Mouse (Mus musculus): ENCODE data around the gene Cfap58.

The Cfap58 gene

DNA sequence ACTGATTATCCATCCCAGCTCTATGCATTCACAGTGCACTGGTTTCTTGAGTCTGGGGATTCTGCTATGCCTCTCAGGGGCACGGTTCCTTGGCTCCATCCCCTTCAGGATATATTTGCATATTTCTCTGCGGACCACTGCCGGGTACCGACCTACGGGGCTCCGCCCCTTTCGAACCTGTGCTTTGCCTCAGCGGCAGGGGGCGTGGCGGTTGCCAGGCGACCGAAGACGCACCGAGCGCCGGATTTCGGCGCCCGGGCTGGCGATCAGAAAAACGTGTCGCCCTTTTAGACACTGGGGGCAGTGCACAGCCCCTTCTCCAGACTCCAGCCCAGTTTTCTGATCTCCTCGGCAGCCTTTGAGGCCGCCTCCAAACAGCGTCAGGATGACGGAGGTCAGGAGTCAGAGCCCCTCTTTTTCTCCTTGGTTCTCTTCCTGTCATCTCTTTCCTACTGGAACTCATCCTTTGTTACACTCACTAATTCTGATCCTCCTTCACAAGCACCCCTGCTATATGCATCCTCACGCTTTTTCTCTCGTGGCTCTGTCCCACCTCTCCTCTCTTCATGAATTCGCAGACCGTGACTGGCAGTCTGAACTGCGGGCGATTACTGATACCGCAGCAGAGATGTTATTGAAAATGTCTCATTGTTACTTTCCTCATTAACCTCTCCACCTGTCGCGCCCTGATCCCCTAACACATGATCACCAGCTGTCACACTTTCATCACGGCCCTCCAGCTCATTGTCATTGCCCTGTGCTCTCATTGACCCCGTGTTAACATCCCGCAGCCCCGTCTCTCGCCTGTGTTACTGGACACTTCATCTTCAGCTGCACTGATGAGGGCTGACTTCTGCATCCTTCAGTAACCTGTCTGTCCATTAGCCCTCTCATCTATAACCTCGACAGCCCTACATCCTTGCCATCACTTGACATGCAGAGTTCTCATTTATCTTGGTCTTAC, at the start of gene Cfap58:
TSS of gene Cfap58 (plus strand) at position 233 of the 964 bp plus-strand sequence.
- no peak for DNase-seq (ENCODE audit: low read depth, low spot score)

DNA sequence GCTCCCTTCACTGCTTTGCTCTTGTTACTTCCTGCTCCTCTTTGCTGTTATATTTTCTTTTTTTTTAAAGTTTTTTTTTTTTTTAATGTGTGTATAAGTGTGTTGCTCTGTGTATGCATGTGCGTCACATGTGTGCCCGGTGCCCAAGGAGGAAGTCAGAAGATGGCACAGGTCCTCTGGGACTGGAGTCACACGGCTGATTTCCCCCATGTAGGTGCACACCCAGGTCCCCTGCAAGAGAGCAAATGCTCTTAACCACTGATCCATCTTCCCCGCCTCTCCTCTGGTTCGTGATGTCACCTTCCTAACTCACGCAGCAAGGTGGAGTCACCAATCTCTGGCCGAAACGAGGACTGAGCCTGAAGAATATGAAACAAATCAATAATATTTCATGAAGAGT, 49.4 kb upstream of the Cfap58 start:
- no peak for DNase-seq (ENCODE audit: low read depth, low spot score)

DNA sequence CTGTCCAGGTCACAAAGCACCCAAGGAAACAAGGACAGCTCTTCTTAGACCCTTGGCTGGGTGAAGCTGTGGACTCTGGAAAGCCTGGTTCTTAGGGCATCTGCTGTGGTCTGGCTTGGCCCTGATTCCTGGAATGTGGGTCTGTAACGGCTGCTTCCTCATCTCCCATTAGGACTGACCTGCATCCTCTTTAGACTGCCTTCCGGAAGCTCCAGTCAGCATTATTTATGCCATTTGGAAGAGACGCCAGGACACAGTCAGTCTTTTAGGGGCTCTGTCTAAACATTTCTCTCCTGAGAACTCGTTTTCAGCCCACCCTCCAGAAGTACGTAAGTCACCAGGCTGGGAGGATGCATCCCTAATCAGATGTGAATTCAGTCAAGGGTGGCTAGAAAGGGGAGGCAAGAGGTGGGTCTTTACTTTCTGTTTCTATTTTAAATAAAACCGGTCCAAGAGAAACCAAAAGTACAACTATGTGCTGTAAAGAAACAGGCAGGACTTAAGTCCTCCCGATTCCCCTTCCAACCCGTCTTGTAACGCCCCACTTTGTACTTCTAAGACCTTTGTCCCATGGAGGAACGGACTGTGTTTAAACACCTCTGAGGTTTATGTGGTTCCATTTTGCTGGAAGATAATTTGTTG, 46.9 kb upstream of the Cfap58 start:
- DNase-seq (ENCODE audit: low read depth, low spot score) = no peak

DNA sequence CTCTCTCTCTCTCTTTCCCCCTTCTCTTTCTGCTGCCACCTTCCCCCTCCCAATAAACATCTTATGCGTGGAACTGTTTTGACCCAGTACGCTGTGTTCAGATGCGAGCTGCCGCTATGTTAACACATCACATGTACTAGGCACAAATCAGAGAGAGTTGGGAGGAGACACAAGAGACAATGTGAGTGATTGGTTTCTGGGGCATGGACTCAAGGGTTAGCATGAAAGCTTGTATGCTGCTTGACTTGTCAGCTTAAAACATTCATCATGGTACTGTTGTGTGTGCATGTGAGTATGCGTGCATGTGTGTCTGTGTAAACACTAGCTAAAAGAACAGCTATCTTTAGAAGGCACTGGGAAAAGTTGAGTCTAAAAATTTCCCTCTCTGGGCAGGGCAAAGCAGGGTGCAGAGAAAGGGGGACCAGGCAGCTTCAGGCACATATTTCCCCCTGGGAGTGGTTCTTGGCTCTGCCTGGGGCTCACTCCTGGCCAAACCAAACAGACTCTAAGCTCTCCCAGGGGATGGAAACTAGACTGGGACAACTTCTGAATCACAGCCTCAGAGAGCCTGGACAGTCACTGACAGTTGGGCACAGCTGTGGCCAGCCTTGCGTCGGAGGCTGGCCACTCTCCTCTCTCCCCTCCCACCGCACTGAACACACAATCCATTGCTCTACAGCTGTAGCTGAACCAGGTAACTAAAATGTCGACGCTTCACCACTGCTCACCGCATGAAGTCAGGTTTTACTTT, 45.7 kb upstream of the Cfap58 start:
- DNase-seq (ENCODE audit: low read depth, low spot score) = no peak

DNA sequence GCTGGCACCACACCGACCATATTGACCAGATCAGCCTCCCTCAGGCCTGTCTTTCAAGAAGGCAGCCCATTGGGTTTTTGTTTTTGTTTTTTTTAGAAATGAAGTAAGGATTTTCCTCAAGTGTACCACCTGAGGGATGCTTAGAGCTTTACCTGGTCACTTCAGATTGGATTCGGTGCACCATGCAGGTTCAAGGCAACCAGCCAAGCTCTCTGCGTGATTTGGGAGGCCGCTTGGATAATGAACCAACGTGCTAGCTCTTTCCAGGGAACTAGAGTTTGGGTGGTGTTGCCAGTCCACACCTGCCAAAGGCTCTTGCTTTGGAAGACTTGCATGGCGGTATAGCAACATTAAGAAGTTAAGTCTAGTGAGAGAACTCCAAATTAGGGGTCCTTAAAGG, 44.4 kb upstream of the Cfap58 start:
- no peak for DNase-seq (ENCODE audit: low read depth, low spot score)

DNA sequence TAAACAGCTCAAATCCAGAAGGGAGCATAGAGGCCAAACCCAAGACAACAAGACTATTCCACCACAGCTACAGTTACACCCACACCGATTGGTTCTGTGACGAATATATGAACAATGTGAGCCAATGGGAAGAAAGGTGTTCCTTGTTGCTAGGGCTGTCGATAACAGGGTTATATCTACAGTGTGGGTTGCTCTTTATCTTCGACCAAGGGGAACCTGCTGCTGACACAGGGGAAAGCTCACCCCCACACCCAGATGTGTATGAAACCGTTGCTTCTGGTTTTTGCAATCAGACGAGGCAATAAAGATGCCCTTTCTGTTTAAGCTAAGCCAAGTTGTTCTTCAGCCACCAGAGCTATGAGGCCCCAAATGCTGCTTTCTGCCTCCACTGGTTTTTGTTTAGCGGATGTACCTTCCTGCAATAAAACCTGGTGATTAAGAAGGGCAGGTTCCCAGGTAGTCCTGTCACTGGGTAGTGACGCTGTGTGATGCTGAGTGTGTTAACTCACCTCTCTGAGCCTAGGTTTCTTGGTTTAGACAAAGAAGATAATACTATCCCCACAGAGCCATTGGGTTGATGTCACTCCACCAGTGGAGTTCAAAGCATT, 38.9 kb upstream of the Cfap58 start:
- no peak for DNase-seq (ENCODE audit: low read depth, low spot score)

DNA sequence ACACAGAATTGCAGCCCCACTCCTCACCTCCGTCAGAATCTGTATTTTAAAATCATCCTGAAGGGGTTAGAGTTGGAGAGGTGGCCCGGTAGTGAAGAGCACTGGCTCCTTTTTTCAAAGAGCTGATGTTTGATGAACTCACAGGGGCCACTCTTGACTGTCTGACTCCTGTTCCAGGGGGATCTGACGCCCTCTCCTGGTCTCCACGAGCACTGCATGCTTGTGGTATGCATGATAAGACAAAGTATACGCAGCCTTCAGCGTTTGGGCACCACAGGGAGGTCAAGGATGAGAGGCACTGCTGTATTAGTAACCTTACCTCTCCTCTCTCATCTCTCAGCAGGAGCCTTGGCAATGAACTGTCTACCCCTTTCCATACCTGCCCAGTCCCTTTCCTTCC, 37.5 kb upstream of the Cfap58 start:
- no peak for DNase-seq (ENCODE audit: low read depth, low spot score)

DNA sequence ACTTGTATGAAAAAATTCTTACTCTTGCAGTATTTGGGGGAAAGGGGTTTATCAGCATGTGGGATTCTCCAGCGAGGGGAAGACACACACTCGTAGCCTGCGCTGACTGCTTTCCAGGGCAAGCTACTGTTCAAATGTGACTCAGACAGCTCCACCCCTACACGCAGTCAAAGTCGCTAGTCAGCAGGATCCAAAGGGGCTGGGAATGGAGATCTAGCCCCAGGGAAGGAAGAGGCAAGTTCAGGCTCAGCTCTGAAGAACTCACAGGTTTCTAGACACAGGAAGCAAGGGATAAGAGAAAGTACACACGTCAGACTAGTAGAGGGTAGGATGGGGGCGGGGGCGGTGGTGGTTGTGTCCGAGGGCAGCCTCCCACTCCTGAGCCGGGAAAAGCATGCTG, 36.9 kb upstream of the Cfap58 start:
- DNase-seq (ENCODE audit: low read depth, low spot score) = no peak

DNA sequence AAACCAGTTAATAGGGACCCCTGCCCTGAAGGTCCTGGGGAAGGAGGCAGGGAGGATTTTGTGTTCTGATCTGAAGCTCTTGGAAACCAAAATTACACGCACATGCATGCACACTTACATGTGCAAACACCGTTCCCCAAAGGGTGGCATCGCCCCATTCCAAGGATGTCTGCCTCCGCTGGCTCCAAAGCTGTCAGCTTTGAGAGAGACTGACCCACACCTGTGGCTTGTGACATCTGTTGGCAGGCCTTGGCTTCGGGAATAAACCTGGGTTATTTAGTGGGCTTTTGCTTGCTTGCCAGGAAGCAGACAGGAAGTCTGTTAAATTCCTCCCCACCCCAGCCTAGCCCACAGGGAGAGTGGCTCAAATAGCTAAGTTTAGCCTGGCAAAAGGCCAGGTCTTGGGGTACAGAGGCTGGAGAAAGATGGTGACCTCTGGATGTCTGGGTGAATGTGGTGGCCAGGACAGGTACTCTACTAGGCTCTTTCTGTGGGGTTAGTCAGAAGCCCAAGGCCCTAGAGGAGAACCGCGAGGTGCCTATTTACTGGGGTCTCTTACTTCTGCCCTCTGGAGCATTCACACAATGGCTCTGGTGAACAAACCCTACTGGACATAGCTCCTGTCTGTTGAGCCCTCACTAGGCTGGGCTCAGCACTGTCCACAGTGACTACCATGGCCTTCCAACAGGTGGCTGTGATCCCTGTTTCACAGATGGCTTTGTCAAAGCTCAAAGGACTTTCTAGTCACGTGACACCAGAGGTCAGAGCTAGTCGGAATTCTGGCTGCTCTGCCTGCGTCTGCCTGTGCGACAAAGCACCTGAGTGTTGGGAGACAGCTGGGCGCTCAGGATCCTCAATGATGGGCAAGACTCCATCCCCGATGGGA, 34.9 kb upstream of the Cfap58 start:
- DNase-seq (ENCODE audit: low read depth, low spot score) = no peak

DNA sequence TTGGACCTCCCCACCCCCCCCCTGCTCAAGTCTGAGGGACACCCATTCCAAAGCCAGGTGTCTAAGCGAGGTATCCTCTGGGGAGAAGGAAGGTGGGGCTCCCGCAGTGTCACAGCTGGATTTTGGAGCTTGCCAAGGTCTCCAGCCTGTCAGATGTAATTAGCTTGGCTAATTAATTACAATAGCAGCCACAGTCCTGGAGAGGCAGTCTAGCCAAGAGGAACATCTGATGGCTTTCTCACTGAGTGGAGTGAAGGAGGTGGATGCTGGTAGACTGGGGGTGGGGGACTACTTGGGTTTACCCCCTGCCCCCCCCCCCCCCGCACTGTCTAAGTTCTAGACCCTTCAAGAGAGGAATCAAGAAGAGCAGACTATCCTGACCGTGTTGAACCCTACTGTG, 33.8 kb upstream of the Cfap58 start:
- DNase-seq (ENCODE audit: low read depth, low spot score) = no peak

DNA sequence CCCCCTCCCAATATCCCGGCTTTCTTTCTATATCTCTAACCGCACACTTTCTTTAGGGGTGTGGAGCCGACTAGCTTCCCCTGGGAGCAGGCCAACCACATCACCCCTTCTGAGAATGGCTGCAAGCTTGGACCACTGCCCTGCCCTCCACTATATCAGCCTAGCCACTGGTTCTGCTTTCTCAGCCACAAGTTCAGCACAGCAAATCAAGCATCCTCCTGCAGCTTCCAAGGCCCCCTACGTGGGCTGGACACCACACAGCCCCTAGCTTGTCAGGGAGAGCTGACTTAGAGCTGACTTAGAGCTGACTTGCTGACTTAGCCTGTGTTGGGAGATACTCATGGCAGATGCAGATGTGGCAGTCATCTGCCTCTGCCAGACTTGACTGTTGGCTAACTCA, 32.4 kb upstream of the Cfap58 start:
- no peak for DNase-seq (ENCODE audit: low read depth, low spot score)

DNA sequence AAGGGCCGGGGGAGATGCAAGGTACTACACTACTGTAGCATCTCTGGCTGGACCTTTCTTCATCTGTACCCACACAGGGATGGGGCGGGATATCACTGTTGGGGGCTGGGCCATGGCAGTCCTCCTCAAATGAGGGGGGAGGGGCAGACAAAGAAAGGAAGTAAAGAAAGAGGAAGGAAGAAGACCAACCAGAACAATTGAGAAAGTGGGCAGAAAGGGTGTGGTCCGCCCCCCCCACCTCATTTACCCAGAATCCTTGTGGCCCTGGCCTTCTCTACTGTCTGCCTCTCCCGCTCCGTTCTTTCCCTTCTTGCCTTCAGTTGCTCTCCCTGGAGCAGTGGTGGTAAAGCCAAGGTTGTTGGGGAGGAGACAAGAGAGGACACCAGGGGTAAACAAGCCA, 31.9 kb upstream of the Cfap58 start:
- no peak for DNase-seq (ENCODE audit: low read depth, low spot score)

DNA sequence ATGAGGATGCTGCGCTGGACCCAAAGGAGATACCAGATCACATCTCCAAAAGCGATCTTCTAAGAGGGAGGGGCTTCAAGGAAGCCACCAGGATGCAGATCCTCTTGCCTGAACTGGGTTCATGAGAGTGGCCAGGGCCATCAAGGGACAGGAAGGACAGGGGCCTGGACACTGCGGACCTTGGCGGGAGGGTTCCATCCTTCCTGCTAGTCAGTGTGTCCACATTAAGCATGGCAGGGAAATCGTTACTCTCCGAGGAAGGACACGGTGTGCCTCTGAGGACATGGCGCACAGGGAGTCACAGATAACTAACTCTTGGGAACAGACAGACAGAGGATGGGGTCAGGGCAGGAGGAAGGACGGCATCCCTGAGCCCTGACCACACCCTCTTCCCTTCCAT, 29.9 kb upstream of the Cfap58 start:
- no peak for DNase-seq (ENCODE audit: low read depth, low spot score)

DNA sequence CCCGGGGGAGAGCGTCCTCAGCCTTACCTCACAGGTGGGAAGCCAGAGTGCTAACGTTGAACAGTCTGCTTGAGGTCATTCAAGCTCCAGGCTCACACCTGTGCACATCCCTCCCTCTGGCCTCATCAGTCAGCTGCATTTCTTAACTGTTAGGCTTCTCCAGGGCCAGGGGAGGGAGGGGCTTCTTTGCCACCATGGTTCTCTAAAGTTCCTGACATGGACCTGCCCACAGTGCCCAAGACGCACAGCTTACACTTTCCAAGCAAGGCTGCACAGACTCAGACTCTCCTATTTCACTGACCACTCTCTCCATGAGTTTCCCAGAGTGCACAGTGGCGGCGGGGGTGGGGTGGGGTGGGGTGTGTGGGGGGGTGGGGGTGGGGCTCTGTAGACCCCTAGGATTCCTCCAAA, 28.5 kb upstream of the Cfap58 start:
- no peak for DNase-seq (ENCODE audit: low read depth, low spot score)

DNA sequence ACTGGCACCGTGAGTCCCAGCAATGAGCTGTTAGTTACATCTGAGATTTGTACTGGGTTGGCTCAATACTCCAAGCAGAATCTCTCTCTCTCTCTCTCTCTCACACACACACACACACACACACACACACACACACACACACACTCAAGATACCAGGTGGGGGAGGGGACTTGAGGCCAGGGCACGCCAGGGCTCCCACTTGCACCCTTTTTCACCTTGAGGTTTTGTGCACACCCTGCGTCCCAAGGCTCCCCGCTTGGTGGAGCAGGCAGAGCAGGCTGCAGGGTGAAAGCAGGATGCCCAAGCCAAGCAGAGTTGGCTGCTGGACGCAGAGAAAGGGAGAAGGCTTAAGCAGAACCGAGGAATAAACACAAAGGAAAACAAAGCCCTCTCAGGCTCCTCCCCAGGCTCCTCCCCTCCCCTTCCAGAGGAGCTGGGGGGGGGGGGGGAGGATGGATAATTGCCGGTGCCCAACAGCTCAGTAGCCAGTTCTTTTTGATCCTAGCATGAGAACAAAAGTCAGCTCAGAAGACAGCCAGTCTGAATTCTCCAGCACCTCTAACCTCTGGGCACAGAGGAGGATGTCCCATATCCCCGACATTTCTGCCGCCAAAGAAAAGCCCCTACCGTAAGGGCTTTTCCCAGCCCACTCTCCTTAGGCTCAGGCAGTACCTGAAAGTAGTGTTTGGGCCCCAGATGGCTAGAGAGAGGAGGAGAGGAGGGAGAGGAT, 27.9 kb upstream of the Cfap58 start:
- DNase-seq (ENCODE audit: low read depth, low spot score) = no peak

DNA sequence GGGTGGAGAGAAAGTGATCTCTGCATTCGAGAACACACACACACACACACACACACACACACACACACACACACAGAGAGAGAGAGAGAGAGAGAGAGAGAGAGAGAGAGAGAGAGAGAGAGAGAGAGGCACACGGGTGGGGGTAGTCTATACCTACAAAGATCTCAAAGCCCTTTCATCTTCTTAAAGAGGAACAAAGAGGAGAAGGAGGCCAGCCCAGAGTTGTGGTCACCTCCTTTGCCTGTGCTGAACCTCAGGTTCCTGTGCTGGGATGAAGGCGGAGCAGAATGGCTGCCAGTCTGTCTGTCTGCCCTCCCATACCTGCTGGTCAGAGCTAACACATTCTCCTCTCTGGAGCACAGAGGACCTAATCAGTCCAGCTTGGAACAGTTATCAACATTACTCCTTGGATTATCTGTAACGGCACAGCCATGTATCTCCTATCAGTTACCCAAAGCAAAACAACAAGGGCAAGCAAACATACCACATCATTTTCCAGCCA, 27.3 kb upstream of the Cfap58 start:
- DNase-seq (ENCODE audit: low read depth, low spot score) = no peak

DNA sequence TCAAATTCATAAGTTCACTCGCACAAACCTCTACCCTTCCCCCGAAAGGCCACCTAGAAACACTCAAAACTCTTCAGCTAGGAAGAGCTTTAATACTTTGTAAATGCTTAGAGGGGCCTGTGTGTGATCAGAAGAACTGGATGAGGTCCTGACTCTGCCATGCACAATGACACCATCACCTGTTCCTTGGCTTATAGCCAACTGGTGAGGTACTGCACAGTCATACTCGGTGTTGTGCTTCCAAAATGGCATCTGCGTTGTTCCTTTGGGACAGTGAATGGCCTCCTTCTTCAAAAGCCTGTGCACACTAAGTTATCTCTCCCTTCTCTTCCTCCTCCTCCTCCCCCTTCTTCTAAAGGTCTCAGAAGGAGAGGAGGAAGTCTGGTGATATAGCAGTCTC, 26.7 kb upstream of the Cfap58 start:
- DNase-seq (ENCODE audit: low read depth, low spot score) = no peak

DNA sequence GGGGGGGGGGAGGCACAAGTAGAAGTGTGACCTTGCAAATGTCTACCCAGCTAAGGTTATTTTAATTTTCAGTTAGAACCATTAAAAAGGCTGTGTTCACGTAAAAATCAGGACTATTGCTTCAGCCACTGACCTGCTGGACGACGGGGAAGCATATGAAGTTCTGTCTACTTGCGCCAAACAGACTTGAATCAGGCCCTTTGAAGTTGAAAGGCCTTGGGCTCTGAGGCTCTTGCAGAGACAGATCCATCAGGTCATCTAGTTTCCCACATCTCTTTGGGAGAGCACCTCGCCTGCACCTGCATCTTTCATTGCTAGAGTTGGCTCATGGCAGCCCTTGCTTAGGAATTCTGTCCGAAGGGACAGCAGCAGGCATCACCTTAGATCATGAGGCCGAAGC, 24.1 kb upstream of the Cfap58 start:
- no peak for DNase-seq (ENCODE audit: low read depth, low spot score)

DNA sequence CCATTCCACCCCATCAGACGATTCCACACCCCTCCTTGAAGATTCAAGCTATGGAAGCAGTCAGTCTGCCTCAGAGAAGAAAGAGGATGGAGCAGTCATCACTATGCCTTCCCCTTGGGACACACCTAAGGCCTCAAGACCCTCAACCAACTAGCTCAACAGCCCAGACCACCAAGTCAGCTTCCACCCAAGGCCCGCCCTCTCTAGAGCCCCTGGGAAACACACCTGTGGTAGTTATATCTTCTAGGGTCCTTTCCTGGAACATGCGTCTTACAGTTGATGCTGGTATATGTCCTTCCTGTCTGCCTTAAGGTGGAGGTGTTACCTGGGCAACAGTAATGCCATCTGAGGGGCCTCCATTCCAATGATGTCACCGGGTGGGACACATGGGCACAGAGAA, 23.3 kb upstream of the Cfap58 start:
- no peak for DNase-seq (ENCODE audit: low read depth, low spot score)

DNA sequence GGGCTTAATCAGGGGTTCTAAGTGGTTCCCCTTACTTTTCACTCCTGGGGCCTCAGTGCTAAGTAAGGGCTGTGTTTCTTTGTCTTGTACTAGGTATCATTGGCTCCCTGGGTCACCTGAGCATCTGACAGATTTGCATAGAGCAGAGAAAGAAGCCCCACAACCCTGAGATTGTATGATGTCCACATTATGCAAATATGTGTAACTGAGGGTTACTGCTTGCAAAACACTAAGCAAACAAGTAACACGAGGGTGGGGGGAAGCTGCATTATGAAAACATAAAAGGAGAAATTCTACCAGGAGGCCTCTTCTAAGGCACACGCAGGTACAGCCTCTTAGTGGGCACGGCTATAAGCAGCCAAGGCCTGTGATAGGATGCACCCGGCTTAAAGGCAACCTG, 22.2 kb upstream of the Cfap58 start:
- DNase-seq (ENCODE audit: low read depth, low spot score) = no peak

Data from retina, adult 2 months (tissue).